Mouse (Mus musculus) hindbrain, embryonic 11.5 days (tissue): ENCODE results near the gene Ttll9. TPM values are rescaled to one million over a fixed set of nuclear protein-coding genes. Genes with fewer than 3 reads are reported as not detected.
A peak's percentile ranks its signal among the peaks of the same experiment; 100 is the strongest.

Experiments used
- ATAC-seq: fragments of 200-750 bp; cut with Nextera tagmentation; 2 replicates; pipeline ENCODE4 v1.8.0; 2017; ENCODE audit warnings: mild to moderate bottlenecking, moderate TSS enrichment, moderate library complexity; ENCODE audit not compliant: low FRiP score
- DNase-seq: peaks from one replicate; pipeline ENCODE4 v3.0.0-alpha.2; 2015; ENCODE audit warnings: low spot score
- H3K27ac ChIP-seq: fragments of 300-500 bp; sonication (generic); 2 replicates; pipeline ENCODE4 v1.5.1; 2014; ENCODE audit warnings: mild to moderate bottlenecking, low read depth, low read length
- H3K27me3 ChIP-seq: fragments of 300-500 bp; sonication (generic); 2 replicates; pipeline ENCODE4 v1.6.1; 2014; ENCODE audit warnings: mild to moderate bottlenecking, low read length, moderate library complexity, mixed read lengths; ENCODE audit not compliant: control insufficient read depth, insufficient read depth
- H3K36me3 ChIP-seq: fragments of 300-500 bp; sonication (generic); 2 replicates; pipeline ENCODE4 v1.6.1; 2014; ENCODE audit warnings: mild to moderate bottlenecking, low read length, moderate library complexity, mixed read lengths; ENCODE audit not compliant: control insufficient read depth, insufficient read depth
- H3K4me1 ChIP-seq: fragments of 300-500 bp; sonication (generic); replicated peaks from 2 replicates; pipeline ENCODE4 v1.6.1; 2014; ENCODE audit warnings: low read length, mixed read lengths; ENCODE audit not compliant: control insufficient read depth, insufficient read depth
- H3K4me2 ChIP-seq: fragments of 300-500 bp; sonication (generic); replicated peaks from 2 replicates; pipeline ENCODE4 v1.6.1; 2014; ENCODE audit warnings: mild to moderate bottlenecking, low read depth, low read length
- H3K4me3 ChIP-seq: fragments of 300-500 bp; sonication (generic); 2 replicates; pipeline ENCODE4 v1.5.1; 2014; ENCODE audit warnings: low read depth, low read length
- H3K9ac ChIP-seq: fragments of 300-500 bp; sonication (generic); 2 replicates; pipeline ENCODE4 v1.6.1; 2014; ENCODE audit warnings: low read depth, low read length
- H3K9me3 ChIP-seq: fragments of 300-500 bp; sonication (generic); 2 replicates; pipeline ENCODE4 v1.6.1; 2016; ENCODE audit warnings: low read length; ENCODE audit not compliant: control insufficient read depth
- WGBS: fragments of 180-500 bp; shearing (Covaris S2); extraction: QIAGEN DNeasy Blood & Tissue Kit; methylation state at CpG from one replicate; pipeline ENCODE4 v1.1.7; 2014; 5-methylcytosine and 5-hydroxymethylcytosine counted together
- polyA plus RNA-seq: library from polyadenylated mRNA; unstranded; fragments of >200 nt; fragmentation: Nextera tagmentation; extraction: Ambion mirVana; gene quantifications from 2 replicates; pipeline ENCODE4 v1.2.1, GENCODE M21; 2014

Gene Ttll9
- 1.4 and 1.7 TPM in 2 replicates for polyA plus RNA-seq

DNA sequence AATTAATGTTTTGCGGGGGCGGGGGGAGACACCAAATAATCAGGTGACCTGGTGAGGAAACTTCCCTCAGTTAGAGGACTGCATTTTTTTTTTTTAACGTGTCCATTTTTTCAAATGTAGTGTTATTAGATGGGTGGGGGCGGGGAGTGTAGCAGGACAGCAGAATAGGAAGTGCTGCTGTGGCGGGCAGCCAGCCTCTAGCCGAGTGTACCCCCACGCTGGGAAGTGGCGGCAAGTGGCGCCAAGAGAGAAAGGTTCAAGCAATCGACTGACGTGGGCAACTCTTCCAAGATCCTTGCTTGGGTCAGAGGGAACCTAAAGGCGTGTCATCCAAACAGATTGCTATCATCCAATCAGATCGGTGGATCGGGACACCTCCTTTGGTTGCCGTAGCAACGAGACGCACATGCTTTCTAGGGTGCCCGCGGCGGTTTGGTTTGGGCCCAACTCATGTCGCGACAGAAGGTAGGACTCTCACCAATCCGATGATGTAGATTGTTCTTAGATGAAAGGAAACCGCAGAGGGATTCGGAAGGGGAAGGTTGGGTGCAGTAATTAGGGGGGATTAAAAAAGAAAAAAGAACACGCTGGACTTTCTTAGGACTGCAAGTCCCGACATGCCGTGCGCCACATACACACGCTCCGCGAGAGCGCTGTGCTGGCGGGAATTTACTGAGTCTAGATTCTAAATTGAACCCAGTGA, at the start of gene Ttll9:
TSS of gene Ttll9 (plus strand) at position 395 of the 703 bp plus-strand sequence.
- ATAC-seq (peak; percentile 95), DNase-seq (peak; percentile 88)
- no peaks in the 10 kb centered on the region for H3K36me3 ChIP-seq
- H3K9me3 ChIP-seq: no peaks in the 10 kb centered on the region
- 2% methylated on average over 34 of the region's 34 CpGs for WGBS
- peak within 1 kb of the TSS; percentile 62 for H3K4me2 ChIP-seq
- no peak within 1 kb of the TSS for H3K27ac ChIP-seq
- no peaks in the 10 kb centered on the region for H3K4me1 ChIP-seq
- H3K9ac ChIP-seq: peak within 1 kb of the TSS; percentile 48; the same call in 1 of the 2 replicates
- H3K4me3 ChIP-seq: peak within 1 kb of the TSS; percentile 41
- no peaks in the 10 kb centered on the region for H3K27me3 ChIP-seq

DNA sequence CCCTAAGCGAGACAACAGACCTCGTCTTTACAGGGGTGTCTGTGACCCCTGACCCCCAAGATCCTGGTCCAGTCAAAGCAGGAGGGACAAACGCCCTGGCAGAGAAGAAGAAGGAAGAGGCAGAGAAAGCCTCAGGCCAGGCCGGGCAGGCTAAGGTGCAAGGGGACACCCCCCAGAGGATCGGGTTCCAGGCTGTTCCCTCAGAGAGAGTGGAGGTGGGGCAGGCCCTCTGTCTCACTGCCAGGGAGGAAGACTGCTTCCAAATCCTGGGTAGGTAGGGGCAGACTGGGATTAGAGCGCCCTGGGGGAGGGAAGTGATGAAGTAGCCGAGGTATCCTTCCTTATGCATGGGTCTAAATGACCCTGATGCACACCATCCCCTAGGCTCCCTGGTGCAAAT, 48.8 kb upstream of the Ttll9 start:
- H3K9ac ChIP-seq: no peak overlapping the region
- no peaks in the 10 kb centered on the region for H3K9me3 ChIP-seq
- ATAC-seq (no peak), DNase-seq (no peak)
- H3K4me2 ChIP-seq: no peak overlapping the region
- peaks cover 3% of the 10 kb centered on the region; the same call in 1 of the 2 replicates for H3K4me1 ChIP-seq
- H3K27me3 ChIP-seq: peaks cover 15% of the 10 kb centered on the region
- 36% methylated on average over 7 of the region's 7 CpGs for WGBS
- H3K27ac ChIP-seq: no peak overlapping the region
- H3K36me3 ChIP-seq: no peaks in the 10 kb centered on the region
- H3K4me3 ChIP-seq: no peak overlapping the region

- DNase-seq: peak; percentile 94
- 5% methylated on average over 18 of the region's 18 CpGs for WGBS
- H3K4me2 ChIP-seq: peak overlapping the region; percentile 25
- H3K36me3 ChIP-seq: no peaks in the 10 kb centered on the region
- H3K27ac ChIP-seq: no peak overlapping the region
- 0 out of 2 replicates have a peak overlapping the region, but pooled peaks have one; percentile 12 for H3K9ac ChIP-seq
- H3K27me3 ChIP-seq: peaks cover 15% of the 10 kb centered on the region
- no peaks in the 10 kb centered on the region for H3K9me3 ChIP-seq
- peaks cover 3% of the 10 kb centered on the region; the same call in 1 of the 2 replicates for H3K4me1 ChIP-seq
- H3K4me3 ChIP-seq: no peak overlapping the region
- ATAC-seq: peak; percentile 68
Observed at GRCm38 (mm10) chr2:152914310-152915120, 47.8 kb upstream of the Ttll9 start.

- no peak overlapping the region for H3K27ac ChIP-seq
- no peak overlapping the region for H3K4me2 ChIP-seq
- H3K9me3 ChIP-seq: no peaks in the 10 kb centered on the region
- no peak overlapping the region for H3K4me3 ChIP-seq
- ATAC-seq: no peak
- no peaks in the 10 kb centered on the region for H3K36me3 ChIP-seq
- H3K9ac ChIP-seq: no peak overlapping the region
- whole genome bisulfite sequencing: 69% methylated on average over 4 of the region's 4 CpGs
- DNase-seq: no peak
- peaks cover 15% of the 10 kb centered on the region for H3K27me3 ChIP-seq
- peaks cover 3% of the 10 kb centered on the region; the same call in 1 of the 2 replicates for H3K4me1 ChIP-seq
Observed at GRCm38 (mm10) chr2:152915453-152915852, 46.8 kb upstream of the Ttll9 start.

DNA sequence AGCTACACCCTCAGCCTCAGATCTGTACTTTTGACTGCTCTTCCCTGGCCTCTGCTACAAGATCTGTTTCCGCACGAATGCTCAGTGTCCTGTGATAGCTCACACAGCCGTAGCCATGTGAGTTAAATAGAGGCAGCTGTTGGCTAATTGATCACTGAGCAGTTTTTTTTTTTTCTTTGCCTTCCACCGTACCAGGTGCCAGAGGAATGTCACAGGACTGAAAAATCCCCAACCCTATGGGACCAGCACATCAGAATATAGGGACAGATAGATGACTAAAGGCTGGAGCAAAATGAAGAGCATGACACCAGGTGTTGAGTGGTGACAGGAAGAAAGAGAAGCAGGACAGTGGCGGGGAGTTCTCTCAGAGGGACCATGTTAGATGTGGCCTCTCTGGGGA, 46.2 kb upstream of the Ttll9 start:
- H3K27ac ChIP-seq: no peak overlapping the region
- 57% methylated on average over 5 of the region's 5 CpGs for WGBS
- peaks cover 3% of the 10 kb centered on the region; the same call in 1 of the 2 replicates for H3K4me1 ChIP-seq
- H3K27me3 ChIP-seq: peaks cover 15% of the 10 kb centered on the region
- no peak overlapping the region for H3K9ac ChIP-seq
- no peaks in the 10 kb centered on the region for H3K36me3 ChIP-seq
- ATAC-seq (no peak), DNase-seq (no peak)
- H3K4me2 ChIP-seq: no peak overlapping the region
- no peak overlapping the region for H3K4me3 ChIP-seq
- H3K9me3 ChIP-seq: no peaks in the 10 kb centered on the region

DNA sequence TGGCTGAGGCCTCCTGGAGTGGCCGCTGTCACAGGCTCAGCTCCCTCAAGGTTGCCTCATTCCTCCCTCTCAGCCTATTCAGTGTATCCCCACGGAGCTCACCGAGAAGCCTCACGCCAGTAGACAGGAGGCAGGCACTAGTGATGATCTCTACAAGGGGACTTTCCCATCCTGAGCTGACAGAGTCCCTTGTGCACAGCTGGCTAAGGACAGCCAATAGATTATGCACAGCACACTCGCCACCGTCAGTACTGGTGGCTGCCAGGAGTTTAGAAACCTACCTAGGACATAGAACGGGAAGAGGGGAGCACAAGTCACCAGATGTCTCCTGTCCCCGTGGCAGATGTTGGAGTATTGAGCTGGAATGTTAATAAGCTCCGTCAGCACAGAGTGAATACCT, 44.6 kb upstream of the Ttll9 start:
- H3K4me1 ChIP-seq: peaks cover 3% of the 10 kb centered on the region; the same call in 1 of the 2 replicates
- DNase-seq (no peak), ATAC-seq (no peak)
- no peak overlapping the region for H3K9ac ChIP-seq
- H3K27ac ChIP-seq: no peak overlapping the region
- no peaks in the 10 kb centered on the region for H3K9me3 ChIP-seq
- WGBS: 58% methylated on average over 9 of the region's 9 CpGs
- no peak overlapping the region for H3K4me3 ChIP-seq
- H3K4me2 ChIP-seq: no peak overlapping the region
- no peaks in the 10 kb centered on the region for H3K36me3 ChIP-seq
- peaks cover 9% of the 10 kb centered on the region for H3K27me3 ChIP-seq

GRCm38 (mm10) chr2:152922376-152922775, 39.9 kb upstream of the Ttll9 start:
- Histone ChIP-seq H3K27ac (no peak overlapping the region; the same call in 1 of the 2 replicates), H3K9ac (no peak overlapping the region), H3K4me3 (no peak overlapping the region), H3K4me2 (no peak overlapping the region), H3K27me3 (no peaks in the 10 kb centered on the region), H3K36me3 (no peaks in the 10 kb centered on the region), H3K4me1 (no peaks in the 10 kb centered on the region), H3K9me3 (no peaks in the 10 kb centered on the region)
- DNase-seq (no peak), ATAC-seq (peak; percentile 27; the same call in 1 of the 2 replicates)
- WGBS: 29% methylated on average over 7 of the region's 7 CpGs

GRCm38 (mm10) chr2:152923621-152924020, 38.7 kb upstream of the Ttll9 start:
- ATAC-seq (no peak), DNase-seq (no peak)
- WGBS: 70% methylated on average over 3 of the region's 3 CpGs
- no peaks in the 10 kb centered on the region for H3K27me3 ChIP-seq
- H3K36me3 ChIP-seq: no peaks in the 10 kb centered on the region
- no peaks in the 10 kb centered on the region for H3K4me1 ChIP-seq
- H3K4me2 ChIP-seq: no peak overlapping the region
- no peaks in the 10 kb centered on the region for H3K9me3 ChIP-seq
- H3K4me3 ChIP-seq: no peak overlapping the region
- H3K27ac ChIP-seq: no peak overlapping the region; the same call in 1 of the 2 replicates
- no peak overlapping the region for H3K9ac ChIP-seq
